Mouse (Mus musculus) heart, postnatal 0 days (tissue): ENCODE measurements at regions not wholly inside any gene's neighbourhood (a gene's known extent, or its start where the extent isn't known, plus 50 kb on each side); places are given as distances from the start of the nearest gene placed in this dataset.

Experiments used
- ATAC-seq: fragments of 200-750 bp; cut with Nextera tagmentation; 2 replicates; pipeline ENCODE4 v1.8.0; 2017; ENCODE audit warnings: low read depth, moderate number of reproducible peaks, moderate library complexity; ENCODE audit not compliant: insufficient read depth
- DNase-seq: peaks from one replicate; pipeline ENCODE4 v3.0.0-alpha.2; 2016; ENCODE audit warnings: low spot score
- H3K27ac ChIP-seq: fragments of 300-500 bp; sonication (generic); 2 replicates; pipeline ENCODE4 v1.5.1; 2014; ENCODE audit warnings: low read depth, mild to moderate bottlenecking
- H3K27me3 ChIP-seq: fragments of 300-500 bp; sonication (generic); 2 replicates; pipeline ENCODE4 v1.6.1; 2014; ENCODE audit warnings: low read length, mixed read lengths; ENCODE audit not compliant: control insufficient read depth, insufficient read depth
- H3K36me3 ChIP-seq: fragments of 300-500 bp; sonication (generic); replicated peaks from 2 replicates; pipeline ENCODE4 v1.6.1; 2014; ENCODE audit warnings: low read length, mixed read lengths; ENCODE audit not compliant: control insufficient read depth, insufficient read depth
- H3K4me1 ChIP-seq: fragments of 300-500 bp; sonication (generic); 2 replicates; pipeline ENCODE4 v1.6.1; 2014; ENCODE audit warnings: antibody characterized with exemption; ENCODE audit not compliant: control insufficient read depth, insufficient read depth
- H3K4me2 ChIP-seq: fragments of 300-500 bp; sonication (generic); 2 replicates; pipeline ENCODE4 v1.6.1; 2014; ENCODE audit warnings: low read depth, mild to moderate bottlenecking, low read length, moderate library complexity
- H3K4me3 ChIP-seq: fragments of 300-500 bp; sonication (generic); 2 replicates; pipeline ENCODE4 v1.5.1; 2014; ENCODE audit warnings: low read depth, low read length
- H3K9ac ChIP-seq: fragments of 300-500 bp; sonication (generic); replicated peaks from 2 replicates; pipeline ENCODE4 v1.6.1; 2014; ENCODE audit warnings: low read depth, low read length, mixed read lengths
- H3K9me3 ChIP-seq: fragments of 300-500 bp; sonication (generic); replicated peaks from 2 replicates; pipeline ENCODE4 v1.6.1; 2016; ENCODE audit warnings: low read length; ENCODE audit not compliant: control insufficient read depth
- CTCF ChIP-seq: IDR thresholded peaks from 2 replicates; pipeline ENCODE4 v1.5.1; 2016; ENCODE audit warnings: antibody characterized with exemption, control low read depth, low read depth
- EP300 ChIP-seq: IDR thresholded peaks from 2 replicates; pipeline ENCODE4 v1.6.1; 2016; ENCODE audit warnings: antibody characterized with exemption, low read depth
- WGBS: fragments of 180-500 bp; shearing (Covaris S2); extraction: QIAGEN DNeasy Blood & Tissue Kit; methylation state at CpG from one replicate; pipeline ENCODE4 v1.1.7; 2014; 5-methylcytosine and 5-hydroxymethylcytosine counted together

DNA sequence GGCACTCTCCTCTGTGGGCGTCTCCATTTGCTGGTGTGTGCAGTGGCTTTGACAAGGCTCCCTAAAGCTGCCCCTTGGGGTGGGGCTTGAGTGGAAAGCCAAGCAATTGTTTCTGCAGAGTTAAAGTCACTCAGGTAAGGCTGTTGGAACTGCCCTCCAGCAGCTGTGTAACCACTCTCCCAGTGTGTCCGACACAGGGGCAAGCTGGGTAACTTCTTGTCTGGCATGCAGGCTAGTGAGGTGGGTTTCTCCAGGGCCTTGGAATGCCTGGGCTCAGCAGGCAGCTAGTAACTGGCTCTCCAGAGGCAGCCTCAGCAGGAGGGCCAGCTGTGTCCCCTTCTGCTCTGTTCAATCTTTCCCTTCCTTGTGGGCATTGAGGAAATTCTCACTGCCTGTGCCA lies 199.5 kb upstream of the Gas1 start:
- 61% methylated on average over 2 of the region's 2 CpGs for WGBS
- Histone ChIP-seq H3K9me3 (no peaks in the 10 kb centered on the region), H3K4me2 (no peak overlapping the region), H3K4me3 (no peak overlapping the region), H3K9ac (no peak overlapping the region), H3K27ac (no peak overlapping the region), H3K4me1 (no peaks in the 10 kb centered on the region), H3K27me3 (no peaks in the 10 kb centered on the region), H3K36me3 (no peaks in the 10 kb centered on the region)
- ATAC-seq, result no peak
- DNase-seq, result no peak
- TF ChIP-seq EP300 (no peak), CTCF (no peak)

DNA sequence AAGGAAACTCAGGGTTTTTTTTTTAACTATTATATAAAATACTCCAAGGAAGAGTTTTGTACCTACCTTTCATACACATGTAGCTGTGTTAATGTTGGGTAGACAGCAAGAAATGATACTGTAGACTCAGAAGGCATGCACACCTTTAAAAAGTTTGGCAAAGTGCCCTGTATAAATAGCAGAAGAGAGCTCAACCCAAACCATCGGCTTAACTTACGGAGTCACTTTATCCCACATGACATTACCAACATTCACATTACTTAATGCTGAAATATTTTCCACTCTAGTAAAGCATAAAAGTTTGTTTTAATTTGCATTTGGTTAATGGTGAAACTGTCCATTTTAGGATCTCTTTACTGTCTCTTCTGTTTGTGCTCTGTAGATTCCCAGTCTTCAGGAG lies 205.7 kb upstream of the Gas1 start:
- Histone ChIP-seq H3K4me3 (no peak overlapping the region), H3K9ac (no peak overlapping the region), H3K4me2 (no peak overlapping the region), H3K27ac (no peak overlapping the region), H3K36me3 (no peaks in the 10 kb centered on the region), H3K27me3 (no peaks in the 10 kb centered on the region), H3K9me3 (no peaks in the 10 kb centered on the region), H3K4me1 (no peaks in the 10 kb centered on the region)
- TF ChIP-seq CTCF (no peak), EP300 (no peak)
- no peak for ATAC-seq
- 64% methylated on average over 2 of the region's 2 CpGs for WGBS
- DNase-seq, result no peak

DNA sequence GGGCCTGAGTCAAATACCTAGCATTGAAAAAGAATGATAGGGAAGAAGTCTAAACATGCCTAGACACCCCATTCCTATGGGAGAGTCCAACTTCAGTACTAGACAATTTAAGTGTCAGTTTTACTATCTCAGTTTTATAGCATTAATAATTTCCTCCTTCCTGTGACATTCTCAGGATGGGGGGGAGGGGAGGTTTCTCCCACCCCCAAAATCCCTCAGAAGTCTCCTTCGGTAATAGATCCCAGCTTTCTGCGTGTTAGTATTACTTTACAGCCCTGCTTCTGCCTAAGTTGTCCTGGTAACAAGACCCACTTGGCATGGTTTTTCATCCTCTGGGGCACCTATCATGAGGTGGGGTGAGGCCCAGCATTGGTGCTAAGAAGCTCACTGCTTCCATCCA lies 202.9 kb upstream of the Dapk1 start:
- Histone ChIP-seq H3K4me3 (no peak overlapping the region), H3K4me2 (no peak overlapping the region), H3K4me1 (no peaks in the 10 kb centered on the region), H3K9ac (no peak overlapping the region), H3K36me3 (no peaks in the 10 kb centered on the region), H3K9me3 (no peaks in the 10 kb centered on the region), H3K27me3 (no peaks in the 10 kb centered on the region), H3K27ac (no peak overlapping the region)
- TF ChIP-seq EP300 (no peak), CTCF (no peak)
- 89% methylated on average over 2 of the region's 2 CpGs for whole genome bisulfite sequencing
- DNase-seq (no peak), ATAC-seq (no peak)

DNA sequence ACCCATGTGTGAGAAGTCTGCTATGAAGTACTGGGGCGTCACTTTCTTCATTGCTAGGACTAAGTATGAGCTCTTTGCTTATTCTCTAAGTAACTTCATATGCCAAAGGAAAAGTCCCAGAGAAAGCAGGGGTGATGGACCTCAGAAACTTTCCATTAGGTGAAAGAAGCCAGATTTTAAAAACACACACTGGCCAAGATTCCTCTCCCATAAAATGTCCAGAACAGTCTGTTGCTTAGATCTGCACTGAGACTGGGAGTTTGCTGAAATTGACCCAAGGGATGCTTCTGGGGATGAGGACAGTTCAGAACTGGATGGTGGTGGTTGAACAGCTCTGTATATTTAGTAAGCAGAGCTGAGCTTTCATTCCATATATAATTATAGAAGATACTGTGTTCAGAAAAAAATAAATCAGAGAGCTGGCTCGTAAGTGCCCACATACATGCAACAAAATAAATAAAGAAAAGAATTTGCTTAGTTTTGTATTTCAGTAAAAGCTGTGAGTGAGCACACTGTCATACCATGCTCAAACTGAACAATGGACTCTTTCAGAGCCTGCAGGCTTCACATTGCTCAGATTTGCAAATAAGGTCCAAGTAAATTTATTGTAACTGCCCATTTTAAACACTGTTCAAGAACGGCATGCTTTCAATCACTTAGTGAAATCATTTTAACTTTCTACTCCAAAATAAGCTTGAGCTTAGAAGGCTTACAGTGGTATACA lies 200.8 kb upstream of the Dapk1 start:
- no peak for DNase-seq
- no peak overlapping the region for H3K4me2 ChIP-seq
- TF ChIP-seq EP300 (no peak), CTCF (no peak)
- H3K9me3 ChIP-seq, result no peaks in the 10 kb centered on the region
- H3K27ac ChIP-seq, result no peak overlapping the region
- no peaks in the 10 kb centered on the region for H3K4me1 ChIP-seq
- no peak for ATAC-seq
- no peaks in the 10 kb centered on the region for H3K36me3 ChIP-seq
- no peaks in the 10 kb centered on the region for H3K27me3 ChIP-seq
- WGBS, result 75% methylated on average over 3 of the region's 3 CpGs
- H3K9ac ChIP-seq, result no peak overlapping the region
- no peak overlapping the region for H3K4me3 ChIP-seq

DNA sequence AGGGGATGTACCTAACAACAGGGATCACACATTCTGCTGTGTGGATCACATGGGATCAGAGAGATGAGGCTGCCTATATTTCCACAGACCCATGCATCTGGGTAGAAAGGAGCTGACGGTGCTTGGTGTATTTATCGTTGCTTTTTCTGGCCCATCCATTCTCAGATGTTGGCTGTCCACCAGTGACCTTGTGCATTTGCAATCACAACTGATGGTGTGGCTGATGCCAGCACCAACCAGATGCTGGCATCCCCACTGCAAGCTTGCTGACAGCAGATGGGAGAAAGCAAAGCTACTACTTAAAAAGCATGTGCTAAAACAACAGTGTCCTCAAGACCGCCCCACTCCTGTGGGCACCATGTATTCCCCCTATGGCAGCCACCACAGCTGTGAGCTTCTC lies 198.3 kb upstream of the Dapk1 start:
- H3K4me2 ChIP-seq, result no peak overlapping the region
- H3K36me3 ChIP-seq, result no peaks in the 10 kb centered on the region
- 81% methylated on average over 3 of the region's 3 CpGs for WGBS
- no peak overlapping the region for H3K4me3 ChIP-seq
- H3K4me1 ChIP-seq, result no peaks in the 10 kb centered on the region
- ATAC-seq (no peak), DNase-seq (no peak)
- H3K27ac ChIP-seq, result no peak overlapping the region
- TF ChIP-seq CTCF (no peak), EP300 (no peak)
- H3K9ac ChIP-seq, result no peak overlapping the region
- no peaks in the 10 kb centered on the region for H3K9me3 ChIP-seq
- no peaks in the 10 kb centered on the region for H3K27me3 ChIP-seq

DNA sequence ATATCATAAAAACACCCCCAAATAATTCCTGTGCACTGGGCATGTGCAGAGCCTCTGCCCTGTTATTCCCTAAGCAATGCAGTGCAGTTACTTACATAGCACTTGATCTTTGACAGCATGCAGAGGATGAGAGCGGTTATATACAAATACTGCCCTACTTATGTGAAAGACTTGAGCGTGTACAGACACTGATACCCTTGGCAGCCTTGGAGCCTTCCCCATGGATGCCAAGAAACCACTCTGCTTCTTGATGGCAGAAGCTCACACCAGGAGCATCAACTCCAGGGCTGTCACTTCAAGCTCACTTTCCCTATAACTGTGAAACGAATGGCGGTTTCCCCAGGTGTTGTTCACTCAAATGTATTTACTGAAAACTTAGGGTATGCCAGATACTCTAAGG lies 194.4 kb upstream of the Dapk1 start:
- H3K4me1 ChIP-seq, result no peaks in the 10 kb centered on the region
- ATAC-seq (no peak), DNase-seq (no peak)
- H3K9me3 ChIP-seq, result no peaks in the 10 kb centered on the region
- no peak overlapping the region for H3K4me2 ChIP-seq
- H3K27ac ChIP-seq, result no peak overlapping the region
- WGBS, result 83% methylated on average over 4 of the region's 4 CpGs
- H3K27me3 ChIP-seq, result no peaks in the 10 kb centered on the region
- no peak overlapping the region for H3K9ac ChIP-seq
- no peak overlapping the region for H3K4me3 ChIP-seq
- TF ChIP-seq CTCF, result no peak
- no peak for TF ChIP-seq EP300
- H3K36me3 ChIP-seq, result no peaks in the 10 kb centered on the region
